Mouse (Mus musculus): ENCODE data around the gene Fam214a. TPM values are rescaled to one million over a fixed set of nuclear protein-coding genes. Genes with fewer than 3 reads are reported as not detected.
A peak's percentile ranks its signal among the peaks of the same experiment; 100 is the strongest.

Gene Fam214a
- polyA plus RNA-seq, 1 experiment from 2014 or later: 12.0 TPM

DNA sequence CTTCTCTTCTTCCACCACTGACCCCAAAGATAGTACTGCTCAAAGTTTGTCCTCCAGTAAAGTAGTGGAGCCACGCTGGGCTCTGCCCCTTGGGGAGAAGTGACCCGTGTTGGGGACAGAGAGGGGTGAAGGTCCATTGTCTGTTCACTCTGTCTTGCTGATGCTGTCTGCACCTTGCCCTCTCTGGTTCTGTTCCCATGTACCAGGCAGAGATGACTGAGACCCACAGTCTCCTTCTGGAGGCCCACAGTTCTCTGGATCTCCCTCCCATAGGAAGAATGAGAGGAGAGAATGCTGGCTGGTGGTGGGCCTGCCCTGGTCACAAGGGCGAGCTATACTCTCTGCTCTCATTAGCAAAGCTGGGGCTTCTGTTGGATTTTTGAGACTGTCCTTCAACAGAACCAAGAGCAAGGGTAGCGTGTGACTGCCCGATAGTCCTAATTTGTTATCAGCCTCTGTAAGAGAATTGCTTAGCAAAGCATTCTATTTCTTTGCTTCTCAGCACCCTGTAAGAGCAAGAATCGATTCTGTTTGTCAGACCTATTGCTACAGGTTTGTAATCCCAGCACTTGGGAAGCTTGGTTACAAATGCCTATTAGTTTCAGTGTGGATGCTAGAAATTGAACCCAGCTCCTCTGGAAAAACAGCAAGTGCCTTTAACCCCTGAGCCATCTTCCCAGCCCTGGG, 29.2 kb upstream of the Fam214a start:
- H3K9me3 ChIP-seq: no peaks in the 10 kb centered on the region
- H3K27ac ChIP-seq: no peak overlapping the region
- H3K4me1 ChIP-seq: no peaks in the 10 kb centered on the region
- H3K4me3 ChIP-seq: no peak overlapping the region
- H3K36me3 ChIP-seq: no peaks in the 10 kb centered on the region
- no peaks in the 10 kb centered on the region for H3K27me3 ChIP-seq
- 81% methylated on average over 6 of the region's 6 CpGs for WGBS
- no peak for ATAC-seq (ENCODE audit: borderline replicate concordance, extremely low read depth, low FRiP score, low TSS enrichment)
- H3K9ac ChIP-seq: no peak overlapping the region
- H3K4me2 ChIP-seq: no peak overlapping the region

DNA sequence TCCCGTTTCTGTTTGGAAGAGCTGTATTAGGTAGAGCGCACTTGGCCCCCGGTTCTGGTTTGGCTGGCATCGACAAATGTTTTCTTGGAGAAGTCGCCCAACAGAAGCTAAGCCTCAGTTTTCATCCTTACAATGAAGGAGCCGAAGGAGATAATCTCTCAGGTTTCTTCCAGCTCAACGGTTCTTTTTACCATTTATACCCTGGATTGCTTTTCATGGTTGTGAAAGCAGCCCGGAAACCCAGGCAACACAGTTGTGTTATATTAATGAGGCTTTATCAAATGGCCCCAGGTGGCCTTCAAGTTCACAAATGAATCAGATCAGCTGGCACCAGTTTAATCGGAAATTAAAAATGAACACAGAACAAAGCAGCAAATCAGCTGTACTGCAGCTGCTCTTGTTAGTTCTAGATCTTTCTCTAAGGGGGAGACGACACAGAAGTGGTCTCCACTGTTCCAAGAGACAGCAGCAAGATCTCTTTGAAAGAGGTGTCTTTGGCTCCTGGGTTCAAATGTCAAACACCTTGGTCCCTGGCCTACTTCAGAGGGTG, 27.4 kb upstream of the Fam214a start:
- Histone ChIP-seq H3K4me1 (no peaks in the 10 kb centered on the region), H3K4me3 (no peak overlapping the region), H3K4me2 (no peak overlapping the region), H3K27me3 (no peaks in the 10 kb centered on the region), H3K9me3 (no peaks in the 10 kb centered on the region), H3K36me3 (no peaks in the 10 kb centered on the region), H3K9ac (no peak overlapping the region), H3K27ac (no peak overlapping the region)
- WGBS: 81% methylated on average over 10 of the region's 10 CpGs
- no peak for ATAC-seq (ENCODE audit: borderline replicate concordance, extremely low read depth, low FRiP score, low TSS enrichment)

GRCm38 (mm10) chr9:74929981-74930423, 22.7 kb upstream of the Fam214a start:
- H3K27ac ChIP-seq: no peak overlapping the region
- no peak for ATAC-seq (ENCODE audit: borderline replicate concordance, extremely low read depth, low FRiP score, low TSS enrichment)
- no peak overlapping the region for H3K4me3 ChIP-seq
- no peaks in the 10 kb centered on the region for H3K27me3 ChIP-seq
- H3K4me2 ChIP-seq: no peak overlapping the region
- H3K9ac ChIP-seq: no peak overlapping the region
- H3K9me3 ChIP-seq: no peaks in the 10 kb centered on the region
- WGBS: 84% methylated on average over 4 of the region's 4 CpGs
- H3K4me1 ChIP-seq: no peaks in the 10 kb centered on the region
- no peaks in the 10 kb centered on the region for H3K36me3 ChIP-seq

DNA sequence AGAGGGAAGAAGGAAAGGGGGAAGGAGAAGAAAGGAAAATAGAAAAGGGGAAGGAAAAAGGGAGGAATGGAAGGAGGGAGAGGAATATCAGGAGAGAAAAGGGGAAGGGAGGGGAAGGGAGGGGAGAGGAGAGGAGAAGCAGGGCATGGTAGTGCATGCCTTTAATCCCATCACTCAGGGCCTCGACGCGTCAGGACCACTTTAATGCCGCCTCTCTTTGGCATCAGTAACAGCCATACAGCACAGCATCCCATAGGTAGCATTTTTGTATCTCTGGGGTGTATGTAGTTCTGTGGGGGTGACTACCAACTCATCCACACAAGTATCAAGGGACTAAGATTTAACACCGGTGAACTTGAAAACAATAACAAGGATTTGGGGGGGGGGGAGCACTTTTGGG, 22.0 kb upstream of the Fam214a start:
- H3K4me1 ChIP-seq: no peaks in the 10 kb centered on the region
- no peaks in the 10 kb centered on the region for H3K9me3 ChIP-seq
- no peak for ATAC-seq (ENCODE audit: borderline replicate concordance, extremely low read depth, low FRiP score, low TSS enrichment)
- WGBS: 84% methylated on average over 5 of the region's 5 CpGs
- no peak overlapping the region for H3K4me2 ChIP-seq
- no peak overlapping the region for H3K9ac ChIP-seq
- H3K36me3 ChIP-seq: no peaks in the 10 kb centered on the region
- no peaks in the 10 kb centered on the region for H3K27me3 ChIP-seq
- H3K4me3 ChIP-seq: no peak overlapping the region
- no peak overlapping the region for H3K27ac ChIP-seq

GRCm38 (mm10) chr9:74935289-74935688, 17.4 kb upstream of the Fam214a start:
- Histone ChIP-seq H3K9ac (no peak overlapping the region), H3K27me3 (no peaks in the 10 kb centered on the region), H3K27ac (no peak overlapping the region), H3K4me3 (no peak overlapping the region), H3K36me3 (no peaks in the 10 kb centered on the region), H3K4me2 (no peak overlapping the region), H3K9me3 (no peaks in the 10 kb centered on the region), H3K4me1 (no peaks in the 10 kb centered on the region)
- 53% methylated on average over 3 of the region's 3 CpGs for WGBS
- no peak for ATAC-seq (ENCODE audit: borderline replicate concordance, extremely low read depth, low FRiP score, low TSS enrichment)

GRCm38 (mm10) chr9:74937761-74938160, 14.9 kb upstream of the Fam214a start:
- H3K4me2 ChIP-seq: no peak overlapping the region
- H3K36me3 ChIP-seq: no peaks in the 10 kb centered on the region
- no peak overlapping the region for H3K27ac ChIP-seq
- H3K9me3 ChIP-seq: no peaks in the 10 kb centered on the region
- no peaks in the 10 kb centered on the region for H3K4me1 ChIP-seq
- H3K27me3 ChIP-seq: no peaks in the 10 kb centered on the region
- WGBS: 91% methylated on average over 3 of the region's 3 CpGs
- no peak for ATAC-seq (ENCODE audit: borderline replicate concordance, extremely low read depth, low FRiP score, low TSS enrichment)
- no peak overlapping the region for H3K4me3 ChIP-seq
- H3K9ac ChIP-seq: no peak overlapping the region

DNA sequence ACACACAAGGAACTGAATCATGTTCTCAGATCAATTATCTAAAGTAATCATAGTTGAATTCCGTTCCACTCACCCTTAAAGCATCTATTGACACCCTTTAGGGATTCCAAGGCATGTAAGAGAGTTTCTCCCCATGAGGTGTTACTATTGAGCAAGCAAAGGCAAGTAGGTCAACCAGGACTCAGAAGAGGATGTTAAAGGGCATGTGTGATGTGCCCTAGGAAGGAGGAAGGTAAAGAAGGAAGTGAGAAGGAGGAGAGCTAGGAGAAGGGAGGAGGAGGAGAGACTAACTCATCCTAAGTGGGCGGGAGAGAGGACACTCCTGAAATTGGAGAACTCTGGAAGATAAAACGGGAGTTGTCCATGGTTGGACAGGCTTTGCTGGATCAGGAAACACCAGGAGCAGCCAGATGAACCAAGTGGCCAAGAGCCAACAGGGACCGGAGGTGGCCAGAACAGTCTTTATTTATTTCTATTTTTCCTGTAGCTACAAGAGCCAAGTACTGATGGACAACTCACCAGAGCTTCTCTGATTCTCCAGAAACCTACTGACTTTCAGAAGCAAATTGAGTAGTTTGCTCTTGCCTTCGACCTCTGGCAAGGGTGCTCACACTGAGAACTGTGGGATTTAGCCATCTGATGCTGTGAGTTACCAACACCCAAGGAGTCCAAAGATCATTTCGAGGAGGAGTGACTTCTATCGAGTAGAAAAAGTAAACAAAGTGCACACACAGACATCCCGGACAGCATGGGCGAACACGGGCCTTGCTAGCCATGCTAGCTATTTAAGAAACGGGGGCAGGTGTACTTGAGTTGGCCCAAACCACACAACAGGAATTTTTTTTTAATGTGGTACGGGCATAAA, 13.8 kb upstream of the Fam214a start:
- Histone ChIP-seq H3K9ac (no peak overlapping the region), H3K36me3 (no peaks in the 10 kb centered on the region), H3K27me3 (no peaks in the 10 kb centered on the region), H3K9me3 (no peaks in the 10 kb centered on the region), H3K4me1 (no peaks in the 10 kb centered on the region), H3K27ac (no peak overlapping the region), H3K4me2 (no peak overlapping the region), H3K4me3 (no peak overlapping the region)
- 58% methylated on average over 12 of the region's 12 CpGs for WGBS
- no peak for ATAC-seq (ENCODE audit: borderline replicate concordance, extremely low read depth, low FRiP score, low TSS enrichment)

- Histone ChIP-seq H3K4me2 (no peak overlapping the region), H3K4me3 (no peak overlapping the region), H3K27ac (no peak overlapping the region), H3K36me3 (no peaks in the 10 kb centered on the region), H3K27me3 (no peaks in the 10 kb centered on the region), H3K4me1 (no peaks in the 10 kb centered on the region), H3K9me3 (no peaks in the 10 kb centered on the region), H3K9ac (no peak overlapping the region)
- 84% methylated on average over 8 of the region's 8 CpGs for WGBS
- no peak for ATAC-seq (ENCODE audit: borderline replicate concordance, extremely low read depth, low FRiP score, low TSS enrichment)
These were observed 5.8 kb upstream of the Fam214a start for GRCm38 (mm10) chr9:74946713-74947402.

DNA sequence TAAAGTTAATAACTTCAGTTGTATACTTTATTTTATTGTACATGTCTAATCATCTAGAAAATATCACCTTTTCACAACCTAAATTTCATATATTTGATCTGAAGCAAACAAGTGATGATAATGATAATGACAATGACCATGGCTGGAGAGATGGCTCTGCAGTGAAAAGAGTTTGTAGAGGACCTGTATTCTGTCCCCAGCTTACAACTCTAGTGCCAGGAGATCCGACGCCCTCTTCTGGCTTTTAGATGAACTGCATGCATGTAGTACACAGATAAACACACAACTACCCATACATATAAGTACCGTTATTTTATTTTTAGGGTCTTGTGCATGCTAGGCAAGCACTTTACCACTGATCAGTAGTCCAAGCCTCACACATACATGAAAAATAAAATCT, 1.2 kb upstream of the Fam214a start:
- no peaks in the 10 kb centered on the region for H3K9me3 ChIP-seq
- 24% methylated on average over 3 of the region's 3 CpGs for WGBS
- no peaks in the 10 kb centered on the region for H3K36me3 ChIP-seq
- H3K9ac ChIP-seq: no peak overlapping the region
- H3K4me1 ChIP-seq: peaks cover 13% of the 10 kb centered on the region
- no peaks in the 10 kb centered on the region for H3K27me3 ChIP-seq
- H3K4me3 ChIP-seq: no peak overlapping the region
- no peak for ATAC-seq (ENCODE audit: borderline replicate concordance, extremely low read depth, low FRiP score, low TSS enrichment)
- no peak overlapping the region for H3K4me2 ChIP-seq
- H3K27ac ChIP-seq: no peak overlapping the region

DNA sequence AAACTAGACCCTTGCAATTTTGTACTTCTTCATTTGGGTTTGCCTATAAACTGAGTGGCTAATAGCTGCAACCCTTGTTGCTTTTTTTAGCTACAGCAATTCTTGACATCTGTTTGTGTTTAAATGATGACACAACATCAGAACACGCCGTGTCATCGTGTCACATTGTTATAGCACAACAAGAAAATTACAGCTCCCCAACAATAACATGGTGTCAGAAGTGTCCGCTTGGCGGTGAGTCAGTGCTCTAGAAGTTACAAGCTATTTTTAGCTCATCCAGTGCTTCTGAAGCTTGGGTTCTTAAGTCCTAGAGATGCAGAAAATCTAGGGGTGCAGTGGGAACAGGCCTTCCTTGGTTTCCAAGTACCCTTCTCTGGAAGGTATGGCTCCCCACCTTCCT, 578 bp upstream of the Fam214a start:
- ATAC-seq (ENCODE audit: borderline replicate concordance, extremely low read depth, low FRiP score, low TSS enrichment): no peak
- no peaks in the 10 kb centered on the region for H3K27me3 ChIP-seq
- peak overlapping the region; percentile 71 for H3K9ac ChIP-seq
- H3K27ac ChIP-seq: peak overlapping the region; percentile 92
- H3K4me2 ChIP-seq: peak overlapping the region; percentile 84
- H3K4me3 ChIP-seq: peak overlapping the region; percentile 77
- 36% methylated on average over 5 of the region's 5 CpGs for WGBS
- H3K4me1 ChIP-seq: peaks cover 13% of the 10 kb centered on the region
- H3K36me3 ChIP-seq: no peaks in the 10 kb centered on the region
- no peaks in the 10 kb centered on the region for H3K9me3 ChIP-seq

DNA sequence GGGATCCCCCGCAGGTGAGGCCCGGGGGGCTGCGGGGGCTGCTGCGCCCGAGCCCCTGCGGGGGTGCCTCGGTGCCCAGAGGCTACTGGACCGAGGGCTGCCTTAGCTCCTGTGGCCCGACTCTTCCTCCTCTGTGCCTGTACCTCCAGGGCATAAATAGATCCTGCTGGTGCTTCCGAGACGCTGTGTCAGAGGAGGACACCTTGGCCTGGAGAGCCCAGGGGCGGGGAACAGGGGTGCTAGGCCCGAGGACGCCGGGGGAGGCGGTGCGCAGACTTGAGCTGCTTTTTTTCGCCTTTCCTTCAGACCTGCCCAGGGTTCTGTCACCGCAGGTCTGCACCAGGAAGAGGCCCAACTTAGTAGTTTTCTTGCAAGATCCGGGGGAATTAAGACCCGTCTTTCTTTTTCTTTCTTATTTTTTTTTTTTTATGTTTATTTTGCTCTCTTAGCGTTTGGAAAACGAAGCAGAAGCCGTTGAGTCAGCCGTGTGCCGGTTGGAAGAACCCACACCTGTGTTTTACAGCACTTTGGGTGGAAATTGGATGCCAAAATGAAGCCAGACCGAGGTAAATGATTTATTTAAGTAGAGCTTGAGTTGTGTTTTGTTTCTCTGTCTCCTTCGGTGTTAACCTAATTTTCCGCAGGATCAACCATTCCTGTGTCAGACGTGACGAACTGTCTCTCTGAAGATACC, 728 bp downstream of the Fam214a start:
- peaks cover 13% of the 10 kb centered on the region for H3K4me1 ChIP-seq
- no peaks in the 10 kb centered on the region for H3K36me3 ChIP-seq
- peak overlapping the region; percentile 71 for H3K9ac ChIP-seq
- no peaks in the 10 kb centered on the region for H3K27me3 ChIP-seq
- H3K27ac ChIP-seq: peak overlapping the region; percentile 92
- H3K9me3 ChIP-seq: no peaks in the 10 kb centered on the region
- WGBS: 3% methylated on average over 31 of the region's 31 CpGs
- H3K4me2 ChIP-seq: peak overlapping the region; percentile 84
- ATAC-seq (ENCODE audit: borderline replicate concordance, extremely low read depth, low FRiP score, low TSS enrichment): no peak; the same call in none of the 2 replicates
- peak overlapping the region; percentile 77 for H3K4me3 ChIP-seq
